Mouse (Mus musculus) myocyte (in vitro differentiated cells): ENCODE data around the gene Susd2. TPM values are rescaled to one million over a fixed set of nuclear protein-coding genes. Genes with fewer than 3 reads are reported as not detected.
A peak's percentile ranks its signal among the peaks of the same experiment; 100 is the strongest.

Experiments used
- H3K27me3 ChIP-seq: one replicate; pipeline ENCODE4 v1.6.1; 2011; ENCODE audit not compliant: control insufficient read depth, insufficient read depth, insufficient read length
- H3K36me3 ChIP-seq: one replicate; pipeline ENCODE4 v1.6.1; 2011; ENCODE audit not compliant: control insufficient read depth, insufficient read depth
- H3K4me2 ChIP-seq: one replicate; pipeline ENCODE4 v1.6.1; 2011; ENCODE audit warnings: low read depth, control low read depth
- H3K4me3 ChIP-seq: one replicate; pipeline ENCODE4 v1.5.1; 2011; ENCODE audit warnings: mild to moderate bottlenecking, control low read depth, moderate library complexity
- H3K79me2 ChIP-seq: one replicate; pipeline ENCODE4 v1.6.1; 2011; ENCODE audit not compliant: control insufficient read depth, insufficient read depth
- H3ac ChIP-seq: one replicate; pipeline ENCODE4 v1.6.1; 2011; ENCODE audit not compliant: control insufficient read depth, insufficient read length
- CEBPB ChIP-seq: IDR thresholded peaks from 2 replicates; pipeline ENCODE4 v1.6.1; 2011; ENCODE audit warnings: mild to moderate bottlenecking, moderate library complexity; ENCODE audit not compliant: poor library complexity, insufficient read depth, severe bottlenecking
- E2F4 ChIP-seq: IDR thresholded peaks from one replicate; pipeline ENCODE4 v1.6.1; 2011; ENCODE audit warnings: mild to moderate bottlenecking, control low read depth, moderate library complexity; ENCODE audit not compliant: insufficient read depth
- MAX ChIP-seq: IDR thresholded peaks from one replicate; pipeline ENCODE4 v1.6.1; 2011; ENCODE audit warnings: low read depth, mild to moderate bottlenecking, control low read depth
- MYOD1 ChIP-seq, 3 experiments: IDR thresholded peaks; one replicate each; pipeline ENCODE4 v1.6.1; 2011; ENCODE audit warnings: control low read depth in 2 of 3, low read depth in 2 of 3, mild to moderate bottlenecking in 2 of 3, moderate library complexity in 1 of 3; ENCODE audit not compliant: insufficient read length in 2 of 3, control insufficient read depth in 1 of 3
- MYOG ChIP-seq, 3 experiments: IDR thresholded peaks; one replicate each; pipeline ENCODE4 v1.6.1; 2011; ENCODE audit warnings: control low read depth in 2 of 3, low read depth in 2 of 3, mild to moderate bottlenecking in 2 of 3; ENCODE audit not compliant: insufficient read length in 2 of 3, control insufficient read depth in 1 of 3, insufficient read depth in 1 of 3
- POLR2A ChIP-seq: IDR thresholded peaks from one replicate; pipeline ENCODE4 v1.6.1; 2011; ENCODE audit warnings: low read depth, mild to moderate bottlenecking, control low read depth, moderate library complexity; ENCODE audit not compliant: insufficient read length
- POLR2AphosphoS2 ChIP-seq: IDR thresholded peaks from one replicate; pipeline ENCODE4 v1.6.1; 2011; ENCODE audit warnings: low read depth, control low read depth; ENCODE audit not compliant: insufficient read length
- REST ChIP-seq: IDR thresholded peaks from one replicate; pipeline ENCODE4 v1.6.1; 2011; ENCODE audit warnings: mild to moderate bottlenecking, control low read depth, moderate library complexity; ENCODE audit not compliant: insufficient read depth, insufficient read length
- SRF ChIP-seq: IDR thresholded peaks from one replicate; pipeline ENCODE4 v1.6.1; 2011; ENCODE audit warnings: low read depth; ENCODE audit not compliant: control insufficient read depth, insufficient read length
- TCF12 ChIP-seq: IDR thresholded peaks from one replicate; pipeline ENCODE4 v1.6.1; 2011; ENCODE audit warnings: mild to moderate bottlenecking, control low read depth; ENCODE audit not compliant: poor library complexity, insufficient read depth, severe bottlenecking
- TCF3 ChIP-seq: IDR thresholded peaks from one replicate; pipeline ENCODE4 v1.6.1; 2011; ENCODE audit warnings: low read depth, control low read depth; ENCODE audit not compliant: insufficient read length
- USF1 ChIP-seq: IDR thresholded peaks from one replicate; pipeline ENCODE4 v1.6.1; 2011; ENCODE audit warnings: low read depth, mild to moderate bottlenecking, control low read depth, moderate library complexity
- polyA plus RNA-seq: library from polyadenylated mRNA; unstranded; fragments of >200 nt; fragmentation: generic; extraction: Trizol; gene quantifications from one replicate; pipeline ENCODE4 v1.2.1, GENCODE M21; 2012; ENCODE audit warnings: missing spikeins

The Susd2 gene
- polyA plus RNA-seq, 1 experiment, result 0.12 TPM

DNA sequence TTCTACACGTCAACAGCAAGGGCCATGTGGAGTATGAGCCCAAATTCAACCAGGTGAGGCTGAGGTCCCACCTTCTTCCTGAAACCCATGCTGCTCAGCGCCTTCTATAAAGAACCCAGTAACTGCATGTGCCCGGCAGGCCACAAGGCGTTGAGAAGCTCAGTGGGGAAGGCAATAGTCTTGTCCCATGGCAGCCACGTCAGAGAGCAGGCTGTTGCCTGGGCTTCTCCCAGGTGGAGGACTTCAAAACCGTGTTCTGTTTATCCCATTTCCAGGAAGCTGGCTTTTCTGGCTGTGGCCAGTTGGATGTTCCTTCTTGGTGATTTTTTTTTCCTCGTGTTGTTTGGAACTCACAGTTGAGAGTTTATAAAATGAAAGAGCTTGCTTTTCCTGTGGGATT lies 33.3 kb downstream of the Susd2 start:
- Histone ChIP-seq H3ac (no peak overlapping the region), H3K27me3 (no peaks in the 10 kb centered on the region), H3K36me3 (no peaks in the 10 kb centered on the region), H3K4me3 (no peak overlapping the region), H3K4me2 (no peak overlapping the region), H3K79me2 (no peaks in the 10 kb centered on the region)
- TF ChIP-seq REST (no peak), MAX (no peak), MYOG (IDR thresholded peaks at IDR 0.05; ENCODE audit: control insufficient read depth in 1 of 3, insufficient read depth in 1 of 3, insufficient read length in 2 of 3, low read depth in 2 of 3) (no peak)

DNA sequence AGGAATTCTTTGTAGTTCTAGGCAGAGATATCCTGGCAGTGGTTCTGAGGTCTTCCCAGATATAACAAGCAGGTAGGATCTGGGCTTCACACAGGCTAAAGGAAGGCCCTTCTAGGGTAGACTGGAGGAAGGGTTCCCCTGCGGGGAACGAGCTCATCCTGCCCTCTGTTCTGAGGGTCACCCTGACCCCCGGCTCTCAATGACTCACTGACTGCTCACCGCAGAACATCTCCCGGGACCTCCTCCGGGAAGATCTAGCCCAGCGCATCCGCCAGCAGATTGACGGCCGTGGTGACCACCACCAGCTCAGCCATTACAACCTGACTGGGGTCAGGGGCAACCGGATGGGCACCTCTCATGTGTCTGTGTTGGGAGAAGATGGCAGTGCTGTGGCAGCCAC lies 34.8 kb downstream of the Susd2 start:
- Histone ChIP-seq H3K36me3 (no peaks in the 10 kb centered on the region), H3K4me2 (no peak overlapping the region), H3K4me3 (no peak overlapping the region), H3K27me3 (no peaks in the 10 kb centered on the region), H3K79me2 (no peaks in the 10 kb centered on the region), H3ac (no peak overlapping the region)
- TF ChIP-seq CEBPB (no peak), TCF3 (no peak), USF1 (no peak), MAX (no peak), REST (no peak), POLR2A (no peak), SRF (no peak), TCF12 (no peak), POLR2AphosphoS2 (no peak), MYOD1 (IDR thresholded peaks at IDR 0.05; ENCODE audit: control insufficient read depth in 1 of 3, insufficient read length in 2 of 3, low read depth in 2 of 3) (no peak), E2F4 (no peak), MYOG (IDR thresholded peaks at IDR 0.05; ENCODE audit: control insufficient read depth in 1 of 3, insufficient read depth in 1 of 3, insufficient read length in 2 of 3, low read depth in 2 of 3) (no peak)

DNA sequence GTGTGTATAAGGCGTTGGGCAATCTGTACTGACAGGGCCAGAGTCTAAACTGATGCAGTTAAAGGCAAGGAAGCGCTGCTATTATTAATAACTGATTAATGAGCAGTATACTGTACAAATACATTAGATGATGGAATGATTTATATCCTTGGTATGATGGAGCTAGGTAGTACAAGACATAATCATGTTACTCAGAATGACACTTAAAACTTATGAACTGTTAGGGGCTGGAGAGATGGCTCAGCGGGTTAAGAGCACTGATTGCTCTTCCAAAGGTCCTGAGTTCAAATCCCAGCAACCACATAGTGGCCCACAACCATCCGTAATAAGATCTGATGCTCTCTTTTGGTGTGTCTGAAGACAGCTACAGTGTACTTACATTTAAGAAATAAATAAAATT lies 36.6 kb downstream of the Susd2 start:
- peaks cover 11% of the 10 kb centered on the region for H3K27me3 ChIP-seq
- no peak overlapping the region for H3K4me3 ChIP-seq
- no peak for TF ChIP-seq MYOD1 (IDR thresholded peaks at IDR 0.05; ENCODE audit: control insufficient read depth in 1 of 3, insufficient read length in 2 of 3, low read depth in 2 of 3)
- no peak for TF ChIP-seq POLR2A
- TF ChIP-seq REST, result no peak
- no peak for TF ChIP-seq POLR2AphosphoS2
- no peaks in the 10 kb centered on the region for H3K79me2 ChIP-seq
- H3K36me3 ChIP-seq, result no peaks in the 10 kb centered on the region
- no peak overlapping the region for H3K4me2 ChIP-seq
- H3ac ChIP-seq, result no peak overlapping the region

DNA sequence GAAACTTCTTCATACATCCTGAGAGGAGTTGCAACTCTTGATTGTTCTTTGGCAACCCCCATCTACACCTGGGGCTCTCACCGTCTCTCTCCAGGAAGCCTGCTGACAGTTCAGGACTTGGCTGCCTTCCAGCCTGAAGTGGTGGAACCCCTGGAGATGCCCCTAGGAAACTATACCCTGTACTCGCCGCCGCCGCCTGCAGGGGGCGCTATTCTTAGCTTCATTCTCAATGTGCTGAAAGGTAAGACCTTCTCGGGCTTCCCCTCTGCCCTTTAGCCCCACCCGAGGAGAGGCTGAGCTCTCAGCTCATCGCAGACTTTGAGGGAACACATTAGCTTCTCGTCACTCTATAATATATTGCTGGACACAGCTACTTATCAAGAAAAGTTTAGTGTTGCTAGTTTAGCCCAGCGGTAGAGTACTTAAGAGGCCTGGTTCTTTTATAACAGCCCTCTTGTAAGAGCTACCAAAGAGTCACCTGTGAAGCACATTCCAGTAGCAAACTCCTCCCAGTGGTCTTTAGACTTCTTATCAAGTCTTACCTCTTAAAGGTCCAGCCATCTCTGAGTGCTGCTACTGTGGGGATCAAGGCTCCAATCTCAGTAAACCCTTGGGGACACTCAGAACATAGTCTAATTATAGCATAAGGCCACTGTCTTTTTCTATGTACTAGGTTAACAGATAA lies 38.5 kb downstream of the Susd2 start:
- Histone ChIP-seq H3ac (no peak overlapping the region), H3K79me2 (no peaks in the 10 kb centered on the region), H3K4me2 (no peak overlapping the region), H3K4me3 (no peak overlapping the region), H3K27me3 (peaks cover 16% of the 10 kb centered on the region), H3K36me3 (no peaks in the 10 kb centered on the region)
- TF ChIP-seq MYOG (IDR thresholded peaks at IDR 0.05; ENCODE audit: control insufficient read depth in 1 of 3, insufficient read depth in 1 of 3, insufficient read length in 2 of 3, low read depth in 2 of 3), result no peak
- no peak for TF ChIP-seq REST

DNA sequence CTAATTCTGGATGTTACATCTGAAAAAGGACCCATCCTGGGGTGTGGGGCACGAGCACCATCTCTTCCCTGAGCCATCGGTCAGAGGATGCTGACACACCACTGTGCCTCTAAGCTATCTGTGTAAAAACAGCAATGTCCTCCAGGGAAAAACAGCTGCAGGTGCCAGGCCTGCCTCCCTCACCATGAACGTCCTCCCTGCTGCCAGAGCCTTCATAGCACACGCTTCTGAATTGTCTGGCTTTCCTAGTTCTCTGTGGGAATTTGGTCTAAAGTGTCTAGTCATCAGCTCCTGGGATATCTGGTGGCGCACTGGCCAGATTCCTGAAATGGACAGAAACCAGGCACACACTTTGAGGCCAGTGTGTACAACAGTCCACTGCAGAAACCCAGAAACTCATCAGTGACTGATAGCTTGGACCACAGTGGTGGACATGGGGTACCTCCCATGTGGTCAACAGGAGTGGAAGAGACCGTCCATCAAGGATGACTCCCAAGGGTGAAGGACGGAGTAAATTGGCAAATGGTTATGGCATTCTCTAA lies 43.5 kb downstream of the Susd2 start:
- H3K4me2 ChIP-seq, result no peak overlapping the region
- no peaks in the 10 kb centered on the region for H3K79me2 ChIP-seq
- no peaks in the 10 kb centered on the region for H3K36me3 ChIP-seq
- H3K27me3 ChIP-seq, result peaks cover 16% of the 10 kb centered on the region
- no peak overlapping the region for H3K4me3 ChIP-seq
- no peak overlapping the region for H3ac ChIP-seq
- TF ChIP-seq TCF3 (no peak), TCF12 (no peak), SRF (no peak), MAX (no peak), E2F4 (no peak), POLR2AphosphoS2 (no peak), MYOG (IDR thresholded peaks at IDR 0.05; ENCODE audit: control insufficient read depth in 1 of 3, insufficient read depth in 1 of 3, insufficient read length in 2 of 3, low read depth in 2 of 3) (no peak), POLR2A (no peak), CEBPB (no peak), MYOD1 (IDR thresholded peaks at IDR 0.05; ENCODE audit: control insufficient read depth in 1 of 3, insufficient read length in 2 of 3, low read depth in 2 of 3) (no peak)

DNA sequence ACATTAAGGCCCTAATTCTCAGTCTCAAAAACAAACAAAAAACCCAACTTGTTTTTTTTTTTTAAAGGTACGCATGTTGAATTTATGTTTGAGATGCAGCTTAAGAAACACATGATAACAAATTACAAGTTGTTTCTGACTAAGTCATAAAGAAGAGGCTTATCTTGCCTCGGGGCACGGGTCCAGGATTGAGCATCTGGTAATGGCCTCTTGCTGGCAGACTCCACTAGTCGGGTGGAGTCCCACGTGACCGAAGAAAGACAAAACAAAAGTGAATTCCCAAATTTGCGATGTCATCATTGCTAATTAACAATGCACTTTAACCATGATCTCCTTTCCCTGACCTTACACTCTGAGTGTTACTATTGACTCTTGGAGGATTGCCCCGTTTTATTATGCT lies 47.8 kb downstream of the Susd2 start:
- Histone ChIP-seq H3K27me3 (no peaks in the 10 kb centered on the region), H3K36me3 (no peaks in the 10 kb centered on the region), H3ac (no peak overlapping the region), H3K4me2 (no peak overlapping the region), H3K4me3 (no peak overlapping the region), H3K79me2 (no peaks in the 10 kb centered on the region)
- TF ChIP-seq USF1 (peak; percentile 54), TCF12 (no peak)
